In genomic region chr6:49039470-49040180, GRCm38 (mm10) we compare ENCODE assay signal across 8 mouse cellular contexts. TPM values are rescaled to one million over a fixed set of nuclear protein-coding genes. Genes with fewer than 3 reads are reported as not detected.
A peak's percentile ranks its signal among the peaks of the same experiment; 100 is the strongest.
DNase-seq lines count a peak whose midpoint lies in the region; ATAC-seq and TF ChIP-seq lines count a peak whose summit lies in the region.

No protein-coding gene starts in this region.

- no peak for TF ChIP-seq POLR2A in limb, embryonic 14.5 days (IDR thresholded peaks at IDR 0.05; ENCODE audit: borderline replicate concordance, extremely low read depth, insufficient read depth, insufficient read length)

- no peak overlapping the region for H3K27ac ChIP-seq in intestine, embryonic 16.5 days (ENCODE audit: low read length)
- no peak overlapping the region for H3K27ac ChIP-seq in limb, embryonic 14.5 days (replicated peaks; ENCODE audit: low read depth, low read length)
- no peak overlapping the region for H3K27ac ChIP-seq in midbrain, embryonic 14.5 days (replicated peaks; ENCODE audit: low read depth, low read length)

- H3K27me3 ChIP-seq in intestine, embryonic 16.5 days (replicated peaks; ENCODE audit: control insufficient read depth, insufficient read depth, low read length) = peaks cover 3% of the 10 kb centered on the region; the same call in 1 of the 2 replicates
- H3K27me3 ChIP-seq in limb, embryonic 14.5 days (ENCODE audit: control insufficient read depth, insufficient read depth, low read length) = no peaks in the 10 kb centered on the region
- H3K27me3 ChIP-seq in midbrain, embryonic 14.5 days (ENCODE audit: control insufficient read depth, insufficient read depth, low read length) = peaks cover 6% of the 10 kb centered on the region; the same call in 1 of the 2 replicates

- H3K9ac ChIP-seq in intestine, embryonic 16.5 days (ENCODE audit: low read depth, low read length) = peak overlapping the region; percentile 23
- peak overlapping the region; percentile 38 for H3K9ac ChIP-seq in limb, embryonic 14.5 days (ENCODE audit: low read depth, low read length, severe bottlenecking)
- no peak overlapping the region for H3K9ac ChIP-seq in midbrain, embryonic 14.5 days (replicated peaks; ENCODE audit: low read length)

- H3K4me1 ChIP-seq in intestine, embryonic 16.5 days (ENCODE audit: control insufficient read depth, insufficient read depth, low read length) = peaks cover 19% of the 10 kb centered on the region
- peaks cover 5% of the 10 kb centered on the region for H3K4me1 ChIP-seq in limb, embryonic 14.5 days (ENCODE audit: control insufficient read depth, insufficient read depth, low read length)
- no peaks in the 10 kb centered on the region for H3K4me1 ChIP-seq in midbrain, embryonic 14.5 days (ENCODE audit: control insufficient read depth, insufficient read depth, low read length)

- 14% methylated on average over 18 of the region's 18 CpGs for WGBS in intestine, embryonic 16.5 days
- 17% methylated on average over 18 of the region's 18 CpGs for WGBS in limb, embryonic 14.5 days
- WGBS in midbrain, embryonic 14.5 days = 9% methylated on average over 18 of the region's 18 CpGs

- no peaks in the 10 kb centered on the region for H3K36me3 ChIP-seq in intestine, embryonic 16.5 days (ENCODE audit: control insufficient read depth, insufficient read depth, low read length)
- no peaks in the 10 kb centered on the region for H3K36me3 ChIP-seq in limb, embryonic 14.5 days (ENCODE audit: control insufficient read depth, insufficient read depth, low read length)
- no peaks in the 10 kb centered on the region for H3K36me3 ChIP-seq in midbrain, embryonic 14.5 days (ENCODE audit: control insufficient read depth, insufficient read depth, low read length)

- peak overlapping the region; percentile 43 for H3K4me2 ChIP-seq in intestine, embryonic 16.5 days (ENCODE audit: low read depth, low read length)
- peak overlapping the region; percentile 44 for H3K4me2 ChIP-seq in limb, embryonic 14.5 days (replicated peaks; ENCODE audit: low read depth, low read length, severe bottlenecking)
- H3K4me2 ChIP-seq in midbrain, embryonic 14.5 days (ENCODE audit: low read length) = peak overlapping the region; percentile 48

- no peaks in the 10 kb centered on the region for H3K9me3 ChIP-seq in intestine, embryonic 16.5 days (ENCODE audit: control insufficient read depth, low read length)
- H3K9me3 ChIP-seq in limb, embryonic 14.5 days (ENCODE audit: control insufficient read depth, low read length) = no peaks in the 10 kb centered on the region
- no peaks in the 10 kb centered on the region for H3K9me3 ChIP-seq in midbrain, embryonic 14.5 days (ENCODE audit: control insufficient read depth, low read length)

- peak overlapping the region; percentile 34 for H3K4me3 ChIP-seq in intestine, embryonic 16.5 days (ENCODE audit: low read length)
- peak overlapping the region; percentile 32 for H3K4me3 ChIP-seq in limb, embryonic 14.5 days (replicated peaks; ENCODE audit: low read length)
- H3K4me3 ChIP-seq in midbrain, embryonic 14.5 days (replicated peaks; ENCODE audit: low read depth, low read length) = peak overlapping the region; percentile 21

- DNase-seq in urinary bladder, postnatal 14 days (ENCODE audit: low spot score) = peak; percentile 76
- DNase-seq in urinary bladder, postnatal 10 days (ENCODE audit: low spot score) = no peak
- peak; percentile 30 for DNase-seq in gastrocnemius, postnatal 25 days
- DNase-seq in limb, embryonic 14.5 days (ENCODE audit: low spot score) = peak; percentile 80
- DNase-seq in midbrain, embryonic 14.5 days = peak; percentile 85
- peak; percentile 56 to 82 for DNase-seq in spleen, postnatal 4 days (ENCODE audit: low spot score in 2 of 2)

- peak; percentile 79 for ATAC-seq in common myeloid progenitor, adult 5-6 weeks (replicated peaks; ENCODE audit: low read depth, poor library complexity, severe bottlenecking)
- no peak for ATAC-seq in intestine, embryonic 16.5 days
- ATAC-seq in limb, embryonic 14.5 days (ENCODE audit: low FRiP score, low read depth) = 0 out of 2 replicates have a peak, but pooled peaks have one; percentile 41
- ATAC-seq in midbrain, embryonic 14.5 days (ENCODE audit: low FRiP score, low TSS enrichment) = no peak

RNA-seq across cellular contexts. Expression of gene Gpnmb, which starts 3.3 kb away (rescaled TPM):
- 0.27 TPM in 1 of 2 replicates, not detected in the other for total RNA-seq in common myeloid progenitor, adult 5-6 weeks (2017)
- total RNA-seq in gastrocnemius, postnatal 25 days (2021) = under 1 TPM; 0.87 to 0.96 TPM
- 0.12 and 0.15 TPM in 2 replicates for polyA plus RNA-seq in intestine, embryonic 16.5 days (2015; fragmentation: Nextera tagmentation; extraction: Ambion mirVana)
- 2.7 and 5.0 TPM in 2 replicates for polyA plus RNA-seq in limb, embryonic 14.5 days (2012; rRNA removed)
- 1.3 and 1.9 TPM in 2 replicates for polyA plus RNA-seq in limb, embryonic 14.5 days (2014; fragmentation: Nextera tagmentation; extraction: Ambion mirVana)
- polyA plus RNA-seq in midbrain, embryonic 14.5 days (2014; fragmentation: Nextera tagmentation; extraction: Ambion mirVana) = 0.09 and 1.2 TPM in 2 replicates

RNA-seq across cellular contexts. Expression of gene Malsu1, which starts 34.0 kb away (rescaled TPM):
- total RNA-seq in common myeloid progenitor, adult 5-6 weeks (2017) = 12.5 and 48.2 TPM in 2 replicates
- total RNA-seq in gastrocnemius, postnatal 25 days (2021) = 10 to 100 TPM; 41.5 to 44.0 TPM
- polyA plus RNA-seq in intestine, embryonic 16.5 days (2015; fragmentation: Nextera tagmentation; extraction: Ambion mirVana) = 69.1 and 74.4 TPM in 2 replicates
- 21.9 and 27.4 TPM in 2 replicates for polyA plus RNA-seq in limb, embryonic 14.5 days (2012; rRNA removed)
- 72.1 and 72.9 TPM in 2 replicates for polyA plus RNA-seq in limb, embryonic 14.5 days (2014; fragmentation: Nextera tagmentation; extraction: Ambion mirVana)
- polyA plus RNA-seq in midbrain, embryonic 14.5 days (2014; fragmentation: Nextera tagmentation; extraction: Ambion mirVana) = 62.7 and 78.8 TPM in 2 replicates

RNA-seq across cellular contexts. Expression of gene Svs1, which starts 53.0 kb away (rescaled TPM):
- not detected in 2 replicates for total RNA-seq in common myeloid progenitor, adult 5-6 weeks (2017)
- total RNA-seq in gastrocnemius, postnatal 25 days (2021) = not detected
- not detected in 2 replicates for polyA plus RNA-seq in intestine, embryonic 16.5 days (2015; fragmentation: Nextera tagmentation; extraction: Ambion mirVana)
- polyA plus RNA-seq in limb, embryonic 14.5 days (2012; rRNA removed) = not detected in 2 replicates
- not detected in 2 replicates for polyA plus RNA-seq in limb, embryonic 14.5 days (2014; fragmentation: Nextera tagmentation; extraction: Ambion mirVana)
- not detected in 2 replicates for polyA plus RNA-seq in midbrain, embryonic 14.5 days (2014; fragmentation: Nextera tagmentation; extraction: Ambion mirVana)

Comparison
In these comparisons a context has a peak if more than half of its experiments do, and no peak if none do; other contexts are left out.
1. ATAC-seq: peak in common myeloid progenitor, adult 5-6 weeks (single experiment) and limb, embryonic 14.5 days (single experiment); none in intestine, embryonic 16.5 days (single experiment) and midbrain, embryonic 14.5 days (single experiment).
2. Peak in every context shown above with its lines, with median percentiles within 50 percentile points of each other: H3K4me2 ChIP-seq and H3K4me3 ChIP-seq.